Mouse (Mus musculus) bone marrow macrophage, adult 2 months (primary cell): ENCODE measurements around the gene Ppa1.

ENCODE experiments used
- CTCF ChIP-seq: IDR thresholded peaks from 2 replicates; pipeline ENCODE4 v1.5.1; 2012; ENCODE audit warnings: low read depth, mild to moderate bottlenecking, low read length, moderate library complexity
- POLR2A ChIP-seq: IDR thresholded peaks from 2 replicates; pipeline ENCODE4 v1.6.1; 2012; ENCODE audit warnings: mild to moderate bottlenecking, low read depth, low read length, borderline replicate concordance

DNA sequence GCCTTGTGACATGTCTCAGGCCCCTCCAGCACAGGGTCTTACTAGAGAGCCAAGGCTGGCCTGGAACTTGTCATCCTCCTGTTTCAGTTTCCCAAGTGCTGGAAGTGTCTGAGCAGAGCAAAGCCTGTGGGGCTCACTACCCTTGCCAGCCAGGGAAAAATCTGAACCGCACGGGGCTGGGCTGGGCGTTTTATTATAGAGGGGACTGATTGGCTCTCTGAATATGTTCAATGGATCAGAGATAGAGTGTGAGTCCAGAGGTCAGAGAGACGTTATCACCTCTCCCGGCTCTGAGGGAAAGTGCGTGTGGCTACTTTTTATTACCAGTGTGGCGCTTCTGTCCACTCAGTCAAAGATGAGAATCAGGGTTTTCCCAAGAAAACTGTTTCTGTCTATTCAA is 1.8 kb upstream of the Ppa1 start:
- TF ChIP-seq POLR2A (no peak), CTCF (no peak)
